Mouse (Mus musculus): ENCODE results near the gene Cdc7.
A peak's percentile ranks its signal among the peaks of the same experiment; 100 is the strongest.

Gene Cdc7

DNA sequence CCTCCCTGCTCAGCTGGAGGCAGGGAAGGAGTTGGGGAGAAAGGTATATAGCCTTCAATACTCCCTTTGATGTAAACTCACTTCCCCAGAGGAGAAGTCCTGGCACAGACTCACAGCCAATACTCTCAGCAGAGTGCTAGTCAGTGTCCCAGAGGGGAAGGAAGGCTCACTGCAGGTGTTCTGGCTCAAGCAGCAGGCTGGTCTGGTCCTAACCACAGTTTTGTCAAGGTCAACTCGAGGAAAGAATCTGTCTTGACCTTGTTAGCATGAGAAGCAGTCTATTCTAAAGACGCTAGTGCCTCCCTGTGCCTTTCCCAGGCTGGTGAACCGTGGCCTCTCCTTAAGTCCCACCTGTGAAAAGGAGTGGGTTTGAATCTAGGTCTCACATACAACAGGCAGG, 30.6 kb downstream of the Cdc7 start:
- DNase-seq, result no peak

DNA sequence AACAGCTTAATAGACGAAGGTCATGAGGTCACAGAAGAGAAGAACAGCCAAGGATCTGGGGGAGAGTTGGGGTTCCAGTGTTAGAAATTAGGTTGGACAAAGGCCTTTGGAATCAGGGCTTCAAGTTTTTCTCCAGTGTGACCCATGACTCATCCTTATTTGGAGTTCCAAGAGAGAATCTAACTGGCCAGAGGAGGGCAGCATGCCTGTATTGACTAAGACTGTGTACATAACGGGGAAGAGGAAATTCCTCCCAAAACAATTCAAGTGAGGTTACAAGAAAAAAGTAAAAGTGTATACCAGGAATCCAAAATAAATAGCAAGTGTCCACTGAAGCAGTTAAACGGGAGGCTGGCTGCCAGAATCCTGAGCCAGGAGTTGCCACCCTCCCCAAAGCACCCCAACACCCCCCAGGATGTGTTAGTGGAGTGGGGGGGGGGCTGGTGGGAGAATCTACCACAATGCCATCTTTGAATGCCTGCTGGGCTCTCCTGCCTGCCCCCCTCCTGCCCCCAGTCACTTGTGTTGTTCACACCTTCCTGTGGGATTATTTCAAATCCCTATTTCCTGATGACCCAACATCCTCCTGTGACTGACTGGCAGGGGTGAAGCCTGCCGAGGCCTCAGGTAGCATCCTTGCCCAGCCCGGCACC, 31.9 kb downstream of the Cdc7 start:
- peak; percentile 89 for DNase-seq

DNA sequence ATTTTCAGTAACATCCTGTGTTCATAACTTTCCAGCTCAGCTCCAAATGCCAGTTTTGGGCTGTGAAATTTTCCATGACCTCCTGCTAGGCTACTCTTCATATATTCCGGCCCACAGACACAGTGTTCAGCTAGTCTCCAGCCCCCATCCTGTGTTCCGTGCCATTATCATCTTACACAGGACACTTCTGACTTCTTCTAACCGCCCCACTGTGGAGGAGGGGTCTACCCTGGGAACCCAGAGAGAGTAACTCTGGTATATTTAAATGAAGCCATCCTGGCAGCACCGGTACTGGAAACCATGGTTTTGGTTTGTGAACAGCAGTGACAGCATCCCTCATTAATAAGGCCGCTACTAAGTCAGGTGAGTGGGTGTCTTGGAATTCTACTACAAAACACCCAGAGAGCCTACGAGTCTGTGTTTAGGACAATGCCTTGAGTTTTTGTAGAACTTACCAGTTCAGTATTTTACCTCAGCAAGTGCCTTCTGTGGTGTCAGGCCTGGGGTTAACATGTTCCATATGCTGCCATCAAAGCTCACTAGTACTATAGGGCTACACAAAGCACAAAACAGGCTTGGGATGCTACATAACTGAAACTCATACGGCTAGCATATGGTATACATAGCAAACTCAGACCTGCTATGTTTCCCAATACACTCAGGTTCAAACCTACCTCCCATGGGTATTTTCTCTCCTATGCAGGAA, 32.6 kb downstream of the Cdc7 start:
- DNase-seq, result no peak

DNA sequence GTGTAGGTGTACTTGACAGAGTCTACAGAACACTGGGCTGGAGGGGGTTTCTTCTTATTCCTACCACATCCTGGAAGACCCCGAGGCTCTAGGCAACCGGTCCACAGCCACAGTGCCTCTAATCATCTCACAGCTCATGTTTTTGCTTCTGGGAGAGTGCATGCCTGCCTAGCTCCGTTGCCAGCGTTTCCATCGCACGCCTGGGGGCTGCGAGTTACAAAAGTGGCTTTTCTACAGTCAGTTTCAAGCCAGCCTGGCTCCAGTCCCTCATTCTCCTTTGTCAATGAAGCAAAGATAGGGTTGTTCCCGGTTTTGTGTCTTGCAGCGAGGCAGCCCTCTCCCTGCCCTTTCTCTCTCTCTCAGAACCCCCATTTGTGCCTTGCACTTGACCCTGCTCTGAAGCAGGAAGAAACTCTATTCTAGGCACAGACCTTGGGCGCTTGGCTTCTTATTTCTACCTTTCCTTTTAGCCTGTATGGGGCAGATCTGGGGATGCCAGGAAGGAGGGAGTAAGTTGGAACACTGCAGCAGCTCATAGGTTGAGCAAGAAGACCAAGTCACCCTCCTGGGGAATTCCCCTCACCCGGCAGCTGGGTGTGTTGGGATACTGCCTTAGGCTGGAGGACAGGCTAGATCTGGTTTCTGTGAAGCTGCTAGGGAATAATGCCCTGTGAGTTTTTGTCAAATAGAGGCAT, 37.4 kb downstream of the Cdc7 start:
- peak; percentile 64 for DNase-seq

DNA sequence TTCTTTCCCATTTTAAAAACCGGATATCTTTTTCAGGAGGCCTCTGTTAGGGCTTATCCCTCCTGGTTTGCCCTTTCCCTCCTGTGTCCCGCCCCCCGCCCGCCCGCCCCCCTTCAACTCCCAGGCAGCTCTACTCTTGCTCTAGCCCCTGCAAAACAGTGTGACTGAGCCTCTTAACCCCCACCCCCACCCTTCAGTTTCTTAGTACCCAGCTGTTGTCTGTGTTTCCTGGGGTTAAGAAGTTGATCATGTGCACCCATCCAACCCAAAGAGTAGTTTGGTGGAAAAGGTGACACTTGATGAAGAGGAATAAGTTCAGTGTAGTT, 37.9 kb downstream of the Cdc7 start:
- no peak for DNase-seq

DNA sequence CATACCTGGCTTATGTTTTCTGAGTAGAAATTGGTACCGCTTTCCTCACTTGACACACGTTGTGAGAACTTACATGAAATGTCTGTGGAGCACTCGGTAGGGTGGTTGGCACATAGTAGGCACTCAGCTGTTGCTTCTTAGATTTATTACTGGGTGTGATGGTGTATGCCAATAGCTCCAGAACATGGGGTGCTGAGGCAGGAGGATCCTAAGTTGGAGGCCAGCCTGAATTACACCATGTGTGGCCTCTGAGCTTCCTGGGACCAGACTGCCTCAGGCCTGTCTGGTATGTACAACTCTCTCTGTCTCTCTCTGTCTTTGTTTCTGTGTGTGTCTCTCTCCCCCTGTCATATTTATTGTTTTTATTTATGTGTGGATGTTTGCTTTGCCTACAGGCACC, 45.6 kb downstream of the Cdc7 start:
- DNase-seq, result no peak

DNA sequence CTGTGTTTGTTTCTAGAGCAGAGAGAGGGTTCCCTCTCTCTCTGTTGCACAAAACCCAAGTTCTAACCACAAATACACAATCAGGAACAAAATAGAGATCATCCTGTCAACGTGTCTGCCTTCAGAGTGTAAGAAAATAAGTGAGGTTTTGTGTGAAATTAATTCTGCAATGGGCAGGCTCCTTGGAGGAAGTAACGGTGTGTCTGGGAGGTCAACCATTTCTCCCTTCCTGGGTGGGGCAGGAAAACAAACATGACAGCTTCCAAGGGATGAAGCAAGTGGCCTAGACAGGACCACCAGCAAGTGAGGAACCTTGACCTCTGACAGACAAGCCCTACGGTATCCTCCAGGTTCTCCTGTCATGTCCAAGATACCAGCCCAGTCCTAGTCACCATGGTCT, 46.2 kb downstream of the Cdc7 start:
- no peak for DNase-seq

DNA sequence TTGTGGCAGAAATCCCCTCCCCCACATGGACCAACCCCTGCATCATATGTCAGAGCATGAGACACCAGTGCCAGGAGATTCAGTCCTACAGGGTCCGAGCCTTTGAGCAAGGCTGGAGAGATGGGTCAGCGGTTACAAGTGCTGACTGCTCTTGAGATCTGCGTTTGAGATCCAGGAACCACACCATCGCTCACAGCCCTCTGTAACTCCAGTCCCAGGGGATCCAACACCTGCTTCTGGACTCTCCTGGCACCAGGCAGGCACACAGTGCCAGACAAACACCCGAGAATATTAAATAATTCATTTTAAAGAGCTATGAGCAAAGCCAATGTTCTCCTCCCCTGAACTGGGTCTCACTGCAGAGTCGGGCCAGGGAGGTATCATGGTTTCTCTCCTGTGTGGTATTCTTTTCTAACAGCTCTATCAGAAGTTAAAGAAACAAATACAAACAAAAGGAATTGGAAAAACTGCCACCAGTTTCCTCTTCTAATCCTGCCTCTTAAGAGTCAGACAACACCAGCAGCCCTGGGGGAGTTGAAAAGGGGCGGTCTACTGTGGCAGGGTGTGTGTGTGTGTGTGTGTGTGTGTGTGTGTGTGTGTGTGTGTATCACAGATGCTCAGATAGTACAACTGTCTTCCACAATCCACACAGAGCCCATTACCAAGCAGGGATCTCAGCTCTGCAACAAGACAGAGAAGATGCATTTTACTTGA, 47.4 kb downstream of the Cdc7 start:
- no peak for DNase-seq

DNA sequence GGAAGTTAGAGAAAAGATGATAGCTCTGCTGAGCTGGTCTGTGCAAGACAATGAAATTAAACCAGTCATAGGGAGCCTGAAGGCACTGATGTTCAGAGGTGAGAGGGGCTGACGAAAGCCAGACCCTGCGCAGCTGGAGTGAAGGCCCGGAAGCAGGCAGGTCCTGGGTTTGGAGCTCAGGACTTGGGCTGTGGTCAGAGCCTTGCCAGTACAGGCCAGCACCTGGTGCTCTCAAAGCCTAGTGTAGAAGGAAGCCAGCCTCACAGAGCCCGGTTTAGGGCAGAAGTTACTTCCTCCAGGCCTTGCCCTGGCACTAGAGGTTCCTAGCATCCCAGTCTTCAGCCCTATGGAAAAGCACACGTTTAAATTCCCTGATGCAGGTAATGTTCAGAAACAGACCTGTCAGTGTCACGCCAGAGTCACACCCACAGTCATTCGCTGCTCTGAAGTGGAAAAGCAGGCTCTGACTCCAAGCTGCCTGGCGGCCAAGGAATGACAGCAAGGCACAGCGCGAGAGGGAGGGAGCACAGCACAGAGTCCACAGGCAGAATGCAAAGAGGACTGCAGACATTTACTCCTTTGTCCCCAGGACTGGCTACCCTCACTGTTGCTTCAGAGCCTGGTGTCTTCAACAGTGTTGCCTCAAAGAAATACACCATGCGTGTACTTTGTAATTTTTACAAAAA, 48.1 kb downstream of the Cdc7 start:
- DNase-seq, result no peak

DNA sequence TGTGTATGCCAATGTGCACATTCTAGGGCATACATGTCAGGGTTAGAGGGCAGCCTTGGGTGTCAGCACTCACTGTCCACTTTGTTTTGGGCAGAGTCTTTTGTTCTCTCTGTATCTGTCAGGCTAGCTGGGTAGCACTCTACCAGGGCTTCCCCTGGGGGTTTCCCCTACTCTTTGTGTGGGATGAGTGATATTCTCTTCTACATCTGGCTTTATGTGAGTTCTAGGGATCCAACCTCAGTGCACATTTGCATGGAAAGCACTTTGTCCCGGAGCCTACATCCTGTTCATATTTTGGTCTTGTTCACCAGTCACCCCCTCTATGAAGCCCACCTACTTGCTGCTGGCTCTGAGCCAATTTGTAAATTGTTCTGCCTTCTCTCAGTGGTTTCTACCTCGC, 49.3 kb downstream of the Cdc7 start:
- DNase-seq, result no peak

DNA sequence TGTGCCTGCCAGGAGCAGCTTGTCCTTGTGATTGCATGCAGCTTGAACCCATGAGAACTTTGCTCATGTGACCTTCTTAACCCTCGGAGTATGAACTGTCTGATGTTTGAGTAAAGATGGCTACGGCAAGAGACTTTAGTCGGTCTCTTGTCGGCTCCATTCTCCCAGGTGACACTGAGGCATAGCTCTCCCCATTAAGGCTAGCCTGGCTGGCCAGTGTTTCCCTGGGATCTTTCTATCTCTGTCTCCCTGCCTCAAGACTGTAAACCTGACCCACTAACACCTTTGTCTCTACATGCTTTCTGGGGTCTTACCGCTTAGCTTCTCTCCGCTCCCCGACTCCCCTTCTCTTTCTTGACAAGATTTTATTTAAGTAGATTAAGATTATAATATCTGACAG, 50.0 kb downstream of the Cdc7 start:
- no peak for DNase-seq

DNA sequence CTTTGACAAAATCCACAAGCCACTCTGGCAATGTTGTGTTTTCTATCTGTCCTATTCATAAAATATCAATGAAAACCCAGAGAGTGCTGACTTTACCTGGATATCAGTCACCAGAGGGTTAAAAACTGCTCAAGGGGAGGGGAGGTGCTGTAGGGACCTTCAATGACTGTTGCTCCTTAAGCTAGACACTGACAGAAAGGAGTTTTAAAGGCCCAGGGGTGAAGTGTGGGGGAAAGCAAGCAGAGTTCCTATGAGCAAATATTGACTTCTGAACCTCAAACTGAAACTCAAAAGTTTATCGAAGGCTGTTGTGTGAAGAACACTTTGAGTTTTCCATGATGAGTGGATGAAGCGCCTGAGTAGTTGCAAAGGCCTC, 50.9 kb downstream of the Cdc7 start:
- no peak for DNase-seq

DNA sequence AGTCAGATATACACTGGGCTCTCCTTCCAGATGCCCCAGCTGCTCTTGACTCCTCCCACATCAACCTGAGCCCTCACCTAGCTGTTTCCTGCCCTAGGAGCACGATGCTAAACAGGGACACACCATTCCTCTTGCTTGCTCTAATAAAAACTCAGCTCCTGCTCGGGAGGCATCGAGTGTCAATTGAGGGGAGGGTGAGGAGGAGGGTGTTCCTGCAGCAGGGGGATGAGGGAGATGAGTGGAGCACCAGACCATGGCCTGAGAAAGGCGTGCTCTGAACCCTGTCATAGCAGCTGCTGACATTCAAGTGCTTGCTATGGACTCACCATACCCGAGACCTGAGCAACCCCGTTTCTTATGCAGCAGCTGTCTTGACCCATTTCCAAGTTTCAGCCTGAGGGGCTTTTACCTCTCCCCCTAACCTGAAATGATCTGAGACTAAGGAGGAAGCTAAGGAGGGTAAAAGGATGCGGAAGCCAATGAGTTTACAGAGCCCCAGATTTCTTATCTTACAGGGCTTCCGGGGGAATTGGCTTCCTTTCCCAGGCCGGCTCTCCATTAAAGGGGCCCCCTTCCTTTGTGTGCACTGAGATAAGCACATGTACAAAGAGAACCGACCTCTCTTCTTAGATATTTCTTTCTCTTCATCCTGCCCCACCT, 51.4 kb downstream of the Cdc7 start:
- no peak for DNase-seq

DNA sequence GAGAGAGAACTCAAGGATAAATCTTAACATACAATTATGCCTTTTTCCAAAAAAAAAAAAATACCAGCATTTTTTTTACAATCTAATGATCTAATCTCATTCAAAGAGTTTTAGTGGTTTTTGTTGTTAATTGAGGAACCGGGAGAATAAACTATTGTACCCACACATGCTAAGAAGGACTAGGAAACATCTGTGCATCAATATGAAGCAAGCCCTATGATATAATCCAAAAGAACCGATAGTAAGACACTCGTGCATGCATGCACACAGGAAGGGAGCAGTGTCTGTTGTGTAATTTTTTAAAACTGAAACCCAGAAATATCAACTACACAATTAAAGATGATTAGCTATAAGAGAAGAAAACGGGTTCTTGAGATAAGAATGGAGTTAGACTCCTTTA, 52.4 kb downstream of the Cdc7 start:
- DNase-seq, result no peak

DNA sequence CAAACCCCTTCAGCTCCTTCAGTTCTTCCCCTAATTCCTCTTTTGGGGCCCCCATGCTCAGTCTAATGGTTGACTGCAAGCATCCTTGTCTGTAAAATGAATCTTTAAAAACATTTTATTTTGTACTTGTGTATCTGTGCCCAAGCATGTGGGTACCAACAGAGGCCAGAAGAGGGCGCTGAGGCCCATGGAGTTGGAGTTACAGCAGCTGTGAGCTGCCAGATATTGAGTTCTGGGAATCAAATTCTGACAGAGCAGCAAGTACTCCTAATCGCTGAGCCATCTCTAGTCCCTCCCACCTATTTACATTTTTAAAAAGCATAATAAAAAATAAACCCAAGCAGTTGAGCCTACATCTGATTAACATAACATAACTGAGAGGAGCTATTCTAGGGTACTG, 53.4 kb downstream of the Cdc7 start:
- DNase-seq, result no peak

DNA sequence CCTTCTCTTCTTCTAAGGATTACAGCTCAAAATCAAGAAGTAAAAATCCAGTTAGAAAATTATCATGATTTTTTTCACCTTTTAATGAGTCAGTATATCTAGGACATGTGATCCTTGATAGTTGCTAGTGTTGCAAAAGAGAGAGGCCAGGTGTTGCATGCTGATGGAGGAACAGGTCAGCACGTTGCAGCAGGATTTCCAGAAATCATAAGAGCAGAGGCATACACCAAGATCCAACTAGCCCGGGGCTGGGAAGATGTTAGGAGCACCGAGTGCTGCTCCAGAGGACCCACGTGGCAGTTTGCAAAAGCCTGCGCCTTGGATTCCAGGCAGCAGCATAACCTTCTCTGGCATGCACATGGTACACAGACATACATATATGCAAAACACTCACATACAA, 54.9 kb downstream of the Cdc7 start:
- no peak for DNase-seq

DNA sequence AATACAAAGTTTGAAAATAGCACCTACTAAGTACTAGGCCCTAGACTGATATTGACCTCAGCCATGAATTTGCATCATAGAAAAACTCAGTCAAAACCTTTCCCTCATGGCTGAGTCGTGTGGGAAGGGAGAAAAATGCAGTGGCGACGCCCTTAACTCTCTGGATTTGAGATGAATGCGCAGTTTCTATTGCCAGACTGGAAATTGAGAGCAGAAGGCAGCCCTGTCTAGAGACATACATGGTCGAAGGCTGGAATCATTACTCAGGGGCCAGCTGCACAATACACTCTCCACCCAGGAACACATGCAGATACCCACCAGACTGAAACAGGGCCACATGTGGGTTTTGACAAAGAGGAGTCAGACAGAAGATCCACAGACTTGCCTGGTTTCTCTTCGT, 55.8 kb downstream of the Cdc7 start:
- DNase-seq, result no peak

DNA sequence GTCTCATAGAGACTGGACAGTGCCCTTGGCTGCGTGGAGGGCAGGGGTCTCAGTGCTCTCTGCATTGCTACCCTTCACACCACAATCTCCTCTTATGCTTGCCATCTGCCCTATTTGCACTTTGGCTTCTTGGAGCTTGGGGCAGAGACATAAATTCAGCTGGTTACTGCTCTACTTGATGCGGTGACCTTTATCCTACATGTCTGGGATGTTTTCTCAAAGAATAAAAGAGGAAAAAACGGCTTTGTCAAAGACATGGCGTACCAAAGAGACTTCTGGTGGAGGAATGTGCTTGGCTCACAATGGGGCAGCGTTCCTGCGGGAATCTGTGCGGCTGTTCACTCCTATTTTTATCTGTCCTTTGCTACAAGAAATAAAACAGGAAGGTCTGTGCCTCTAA, 56.2 kb downstream of the Cdc7 start:
- no peak for DNase-seq

DNA sequence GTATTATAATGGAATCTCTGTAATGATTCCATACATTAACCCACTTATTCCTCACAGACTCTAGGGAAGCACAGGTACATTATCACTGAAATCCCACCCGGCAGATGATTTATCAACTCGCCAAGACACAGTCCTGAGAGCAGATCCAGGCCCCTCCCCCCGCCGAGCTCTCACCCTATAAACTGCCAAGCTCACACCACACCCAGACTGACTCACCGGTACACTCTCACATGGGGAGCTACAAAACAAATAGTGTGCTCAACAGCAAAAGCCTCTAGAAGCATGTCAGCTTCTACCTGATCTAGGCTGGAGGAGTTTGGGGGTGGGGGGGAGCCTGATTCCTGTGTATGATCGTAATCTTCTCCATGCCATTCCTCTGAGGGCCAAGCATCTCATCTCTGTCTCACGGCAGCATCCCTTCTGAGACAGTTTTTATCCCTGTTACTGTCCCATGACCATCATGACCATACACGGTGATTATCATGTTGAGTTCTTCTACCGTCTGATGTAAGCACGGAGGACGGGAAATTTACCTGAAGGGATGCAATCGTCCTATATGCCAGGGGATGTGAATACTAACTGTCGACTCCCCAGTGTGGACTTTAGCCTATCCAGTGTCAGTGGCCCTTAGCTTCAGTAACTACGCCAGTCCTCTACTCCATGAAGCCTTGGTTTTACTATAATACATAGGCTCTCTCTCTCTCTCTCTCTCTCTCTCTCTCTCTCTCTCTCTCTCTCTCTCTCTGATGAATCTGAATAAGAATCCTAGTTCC, 57.4 kb downstream of the Cdc7 start:
- no peak for DNase-seq

DNA sequence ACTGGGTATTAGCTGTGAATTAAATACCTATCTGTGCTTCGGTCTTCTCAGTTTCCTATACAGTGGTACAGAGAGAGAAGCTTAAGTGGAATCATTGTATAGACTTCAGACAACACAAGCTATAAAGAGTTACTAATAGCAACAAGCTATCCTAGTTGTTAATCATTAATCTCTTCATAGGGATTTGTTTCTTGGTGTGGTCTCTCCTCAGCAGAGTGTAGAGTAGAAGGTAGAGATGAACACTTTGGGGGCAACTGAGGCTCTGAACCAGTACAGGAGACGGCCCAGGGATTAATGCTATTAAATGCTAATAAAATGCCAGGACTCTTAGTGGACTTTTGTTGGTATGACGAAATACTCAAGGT, 57.9 kb downstream of the Cdc7 start:
- no peak for DNase-seq

DNA sequence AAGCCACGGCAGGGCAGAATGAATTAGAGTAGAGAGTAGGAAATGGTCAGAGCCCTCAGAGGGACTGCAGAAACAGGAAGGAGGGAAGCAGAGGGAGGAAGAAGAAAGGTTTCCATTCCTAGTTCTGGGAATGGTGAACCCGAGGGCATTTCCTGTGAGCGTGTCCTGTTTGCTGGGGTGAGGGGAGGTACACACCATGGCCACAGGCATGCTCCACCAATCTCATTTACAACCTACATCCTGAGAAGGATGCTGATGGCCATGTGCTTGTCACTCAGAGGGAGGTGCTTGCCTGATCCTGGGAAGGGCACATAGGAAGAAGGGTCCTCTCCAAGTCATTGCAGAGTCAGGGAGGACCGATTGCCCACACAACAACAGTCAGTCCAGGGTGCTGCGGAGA, 59.8 kb downstream of the Cdc7 start:
- DNase-seq, result no peak

DNA sequence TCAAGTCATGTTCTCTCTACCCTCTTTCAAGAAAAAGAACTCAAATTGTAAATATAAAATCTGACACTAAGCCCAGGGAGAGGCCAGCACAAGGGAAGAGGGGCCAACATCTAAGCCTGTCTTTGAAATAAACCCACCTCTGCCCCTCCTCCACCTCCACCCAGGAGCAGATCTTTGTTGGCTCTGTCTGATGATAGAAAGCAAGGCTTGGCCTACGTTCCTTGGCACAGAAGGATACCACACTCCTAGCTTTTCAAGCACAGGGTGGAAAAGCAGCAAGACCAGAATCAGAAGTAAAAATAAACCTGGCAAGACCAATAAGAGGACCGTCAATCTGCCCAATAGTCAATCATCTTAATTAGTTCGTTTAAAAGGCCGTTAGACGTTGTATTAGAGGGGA, 61.2 kb downstream of the Cdc7 start:
- no peak for DNase-seq
